Mouse (Mus musculus) liver, embryonic 14.5 days (tissue): ENCODE measurements around the gene Ago3.

Experiments
- CTCF ChIP-seq: IDR thresholded peaks from 2 replicates; pipeline ENCODE4 v1.5.1; 2016; ENCODE audit warnings: antibody characterized with exemption, low read depth, control low read depth
- EP300 ChIP-seq: IDR thresholded peaks from 2 replicates; pipeline ENCODE4 v1.6.1; 2016; ENCODE audit warnings: antibody characterized with exemption, low read depth

DNA sequence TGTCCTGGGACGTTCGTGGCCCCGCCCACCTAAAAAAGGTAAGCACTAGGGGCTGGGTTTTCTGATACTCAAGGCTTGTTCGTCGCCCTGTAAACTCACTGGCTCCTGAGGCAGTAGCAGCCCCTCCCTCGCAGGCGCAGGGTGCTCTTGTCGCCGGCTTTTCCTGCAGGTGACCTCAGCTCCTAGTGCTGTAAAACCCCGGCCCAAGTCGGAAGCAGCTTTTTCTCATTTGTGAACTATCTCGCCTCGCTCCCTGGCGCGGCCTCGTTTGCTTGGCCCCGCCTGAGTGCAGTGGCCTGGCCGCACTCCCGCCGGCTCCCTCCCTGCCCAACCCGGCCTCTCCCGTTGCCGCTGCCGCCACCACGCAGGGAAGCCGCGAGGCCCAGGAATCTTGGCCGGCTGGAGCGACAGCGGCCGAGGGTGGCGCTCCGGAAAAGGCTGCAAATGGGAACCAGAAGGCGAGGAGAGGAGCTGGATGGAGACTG lies 132.7 kb downstream of the Ago3 start:
- TF ChIP-seq CTCF (no peak), EP300 (no peak)
